Mouse (Mus musculus) urinary bladder, postnatal 14 days (tissue): ENCODE data around the gene Ano6.
"Not testable (repeated sequence)": the region's sequence is repeated elsewhere in the genome, so short reads cannot be mapped to it uniquely, and the experiment has no call there.

Experiments used
- DNase-seq: peaks from one replicate; pipeline ENCODE4 v3.0.0; 2021; ENCODE audit warnings: low spot score

Ano6 gene

GRCm38 (mm10) chr15:95828018-95828646, 37.5 kb downstream of the Ano6 start:
- not testable (repeated sequence) for DNase-seq

DNA sequence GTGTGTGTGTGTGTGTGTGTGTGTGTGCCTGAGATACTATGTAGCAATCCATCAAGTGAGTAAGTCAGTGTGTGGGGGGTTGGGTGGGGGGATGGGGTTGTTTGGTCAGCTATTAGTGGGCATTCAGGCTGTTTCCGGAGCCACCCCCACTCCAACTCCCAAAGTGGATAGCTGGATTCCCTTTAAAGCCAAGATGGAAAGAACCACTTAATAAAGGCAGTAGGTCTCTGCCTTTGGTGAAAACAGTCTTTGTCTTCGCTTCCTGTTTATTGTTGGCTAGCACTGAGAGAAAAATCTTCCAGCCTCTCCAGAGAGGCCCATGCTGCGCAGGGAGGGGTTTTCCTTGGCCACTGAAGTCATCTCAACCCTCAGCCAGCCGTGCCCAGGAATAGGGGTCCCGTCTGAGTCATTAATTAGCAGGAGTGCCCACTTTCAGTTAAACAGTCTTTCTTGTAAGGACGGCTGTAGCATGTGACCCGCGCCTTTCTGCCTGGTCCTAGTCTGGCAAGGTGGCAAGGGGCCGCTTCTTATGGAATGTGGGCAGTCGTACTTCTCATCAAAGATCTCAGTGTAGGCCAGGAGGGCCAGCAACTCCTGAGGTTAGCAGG, 38.1 kb downstream of the Ano6 start:
- DNase-seq, result no peak

DNA sequence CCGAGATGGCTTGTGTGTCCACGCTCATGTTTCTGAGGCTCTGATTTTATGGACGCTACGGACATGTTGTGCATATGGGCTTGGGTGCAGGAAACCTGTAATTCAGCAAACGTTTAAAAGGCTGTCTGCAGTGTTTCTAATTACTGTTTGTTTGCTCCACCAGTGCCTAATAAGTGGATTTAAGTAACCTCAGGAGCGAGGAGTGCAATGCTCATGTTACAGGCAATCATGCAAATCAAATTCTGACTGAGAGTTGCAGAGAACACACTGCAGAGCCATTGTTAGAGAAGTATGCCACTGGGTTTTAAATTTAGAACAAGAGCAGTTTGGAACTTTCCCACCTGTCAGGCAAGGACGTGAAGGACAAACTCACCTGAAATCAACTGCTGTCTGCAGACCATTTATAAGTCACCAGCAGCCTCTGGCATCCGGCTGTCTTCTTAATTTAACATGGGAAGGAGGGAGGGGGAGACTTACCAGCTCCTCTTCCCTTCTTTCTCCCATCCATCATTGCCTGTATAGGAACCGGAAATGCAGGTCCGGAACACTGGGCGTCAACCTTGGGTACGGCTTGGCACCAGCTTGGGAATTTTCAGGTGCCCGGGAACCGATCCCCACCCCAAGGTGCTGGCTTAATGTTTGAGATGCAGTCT, 39.0 kb downstream of the Ano6 start:
- no peak for DNase-seq

- no peak for DNase-seq
Observed at GRCm38 (mm10) chr15:95830206-95830560, 39.5 kb downstream of the Ano6 start.

- no peak for DNase-seq
Observed at GRCm38 (mm10) chr15:95833292-95833691, 42.6 kb downstream of the Ano6 start.

DNA sequence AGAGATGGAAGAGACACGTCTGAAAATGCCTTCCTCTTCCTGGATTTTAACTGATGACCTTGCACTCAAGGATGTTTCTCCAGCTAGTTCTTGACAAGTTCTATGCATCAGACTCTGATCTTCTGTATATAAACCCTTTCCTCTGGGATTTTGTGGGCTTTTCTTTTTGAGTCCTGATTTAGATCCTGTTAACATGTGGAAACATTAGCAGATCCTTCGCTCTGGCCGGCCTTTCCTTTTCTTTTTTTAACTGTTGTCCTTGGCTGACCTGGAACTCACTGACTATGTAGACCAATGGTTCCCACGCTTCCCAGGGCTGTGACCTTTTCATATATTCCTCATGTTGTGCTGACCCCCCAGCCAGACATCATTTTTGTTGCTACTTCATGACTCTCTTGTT, 45.4 kb downstream of the Ano6 start:
- no peak for DNase-seq

DNA sequence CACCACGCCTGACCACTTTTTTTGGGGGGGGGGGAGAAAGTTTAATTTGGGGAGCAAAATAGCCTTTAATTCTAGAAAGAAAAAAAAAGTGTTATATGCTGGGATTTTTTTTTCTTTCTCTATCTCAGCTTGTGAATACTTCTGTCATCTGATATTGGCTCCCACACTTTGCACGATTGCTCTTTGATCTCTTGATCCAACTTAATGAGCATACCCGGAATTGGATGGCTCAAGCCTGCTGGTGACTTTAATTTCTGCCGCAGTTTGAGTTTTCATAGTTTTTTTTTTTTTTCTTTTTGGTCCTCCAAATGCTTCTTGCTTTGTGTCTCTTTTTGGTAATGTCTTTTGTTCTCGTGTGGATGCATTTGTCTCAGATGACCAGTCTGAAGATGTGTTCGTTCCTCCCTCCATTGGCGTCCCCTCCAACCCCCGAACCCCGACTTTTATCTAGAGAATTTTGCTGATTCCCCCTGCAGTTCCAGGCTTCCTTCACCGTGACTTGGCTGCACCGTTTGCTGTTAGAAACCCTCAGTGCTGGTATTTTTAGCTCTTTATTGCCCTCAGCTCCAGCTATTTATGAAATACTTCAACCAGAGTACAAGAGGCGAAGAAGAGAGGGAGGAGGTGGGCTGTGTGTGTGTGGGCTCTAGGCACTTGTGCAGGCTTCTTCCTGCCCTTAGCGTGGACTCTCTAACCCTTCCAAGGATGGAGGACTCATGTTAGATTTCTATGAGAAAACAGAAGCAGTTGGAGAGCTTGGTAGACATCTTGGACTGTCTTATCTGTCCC, 46.2 kb downstream of the Ano6 start:
- DNase-seq, result no peak

- DNase-seq, result no peak
Observed at GRCm38 (mm10) chr15:95837570-95837969, 46.9 kb downstream of the Ano6 start.

DNA sequence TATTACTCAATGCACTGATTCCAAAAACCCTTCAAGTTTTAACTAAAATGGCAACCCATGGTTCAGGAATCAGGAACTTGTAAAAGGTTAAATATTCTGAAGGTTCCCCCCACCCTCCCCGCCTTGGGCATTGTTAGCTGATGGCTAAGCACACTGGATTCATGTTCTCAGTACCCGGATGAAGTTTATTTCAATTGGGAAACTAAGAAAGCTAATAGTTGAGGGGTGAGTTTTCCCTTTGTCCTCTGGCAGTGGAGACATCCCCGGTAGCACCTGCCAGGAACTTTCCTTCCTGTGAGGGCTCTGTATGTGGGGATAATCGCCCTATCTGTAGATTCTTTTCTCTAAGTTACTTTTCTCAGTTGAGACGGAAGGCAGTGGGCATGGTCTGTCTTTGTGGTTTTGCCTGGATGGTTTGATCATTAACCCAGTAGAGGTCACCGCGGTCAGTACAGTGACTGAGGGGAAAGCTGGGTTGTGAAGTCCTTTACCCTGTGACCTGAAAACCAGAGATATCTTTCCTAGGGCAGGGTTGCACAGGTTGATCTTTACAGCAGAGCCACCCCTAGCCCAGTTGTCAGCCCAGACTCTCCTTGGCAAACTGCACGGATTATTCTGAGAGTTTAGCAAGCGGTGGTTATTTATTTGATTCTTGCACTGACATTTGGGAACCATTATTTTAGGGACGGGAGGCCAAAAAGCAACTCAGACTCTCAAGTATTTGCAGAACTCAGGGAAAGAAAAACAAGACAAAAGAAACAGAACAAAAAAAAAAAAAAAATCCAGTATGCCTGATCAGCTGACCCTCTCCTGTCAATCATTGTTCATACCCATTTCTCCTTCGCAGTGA, 47.8 kb downstream of the Ano6 start:
- DNase-seq, result no peak

DNA sequence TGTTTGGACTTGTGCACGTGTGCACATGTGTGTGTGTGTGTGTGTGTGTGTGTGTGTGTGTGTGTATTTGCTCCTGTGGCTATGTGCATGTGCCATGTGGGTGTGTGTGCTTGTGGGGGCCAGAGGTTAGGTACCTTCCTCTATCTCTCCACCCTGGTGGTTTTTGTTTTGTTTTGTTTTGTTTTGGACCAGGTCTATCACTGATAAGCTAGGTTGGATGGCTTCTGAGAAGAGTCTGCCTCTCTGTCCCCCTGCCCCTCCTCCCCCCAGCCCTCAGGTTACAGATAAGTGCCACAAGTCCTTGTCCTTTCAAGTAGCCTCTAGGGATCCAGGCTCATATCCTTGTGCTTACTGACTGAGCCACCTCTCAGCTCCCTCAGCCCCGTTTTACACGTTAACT, 49.1 kb downstream of the Ano6 start:
- no peak for DNase-seq

- DNase-seq, result no peak
Observed at GRCm38 (mm10) chr15:95843183-95843949, 52.7 kb downstream of the Ano6 start.

DNA sequence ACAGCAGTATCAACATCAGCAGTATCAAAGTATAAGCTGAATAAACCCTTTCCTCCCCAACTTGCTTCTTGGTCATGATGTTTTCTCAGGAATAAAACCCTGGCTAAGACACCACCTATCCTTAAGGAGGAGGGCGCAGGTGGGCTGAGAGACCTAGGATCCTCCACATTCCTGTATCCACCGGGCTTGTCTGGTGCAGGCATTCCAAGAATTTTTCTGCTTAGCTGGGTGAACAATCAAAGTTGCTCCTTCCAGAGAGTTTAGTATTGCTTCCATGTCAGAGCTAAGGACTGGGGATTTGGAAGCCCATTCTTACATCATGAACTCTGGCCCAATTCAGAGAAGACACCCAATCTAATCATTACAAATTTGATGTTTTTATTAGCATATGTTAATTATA, 53.8 kb downstream of the Ano6 start:
- no peak for DNase-seq

GRCm38 (mm10) chr15:95846102-95846501, 55.5 kb downstream of the Ano6 start:
- no peak for DNase-seq

- no peak for DNase-seq
Observed at GRCm38 (mm10) chr15:95848493-95849064, 57.9 kb downstream of the Ano6 start.

DNA sequence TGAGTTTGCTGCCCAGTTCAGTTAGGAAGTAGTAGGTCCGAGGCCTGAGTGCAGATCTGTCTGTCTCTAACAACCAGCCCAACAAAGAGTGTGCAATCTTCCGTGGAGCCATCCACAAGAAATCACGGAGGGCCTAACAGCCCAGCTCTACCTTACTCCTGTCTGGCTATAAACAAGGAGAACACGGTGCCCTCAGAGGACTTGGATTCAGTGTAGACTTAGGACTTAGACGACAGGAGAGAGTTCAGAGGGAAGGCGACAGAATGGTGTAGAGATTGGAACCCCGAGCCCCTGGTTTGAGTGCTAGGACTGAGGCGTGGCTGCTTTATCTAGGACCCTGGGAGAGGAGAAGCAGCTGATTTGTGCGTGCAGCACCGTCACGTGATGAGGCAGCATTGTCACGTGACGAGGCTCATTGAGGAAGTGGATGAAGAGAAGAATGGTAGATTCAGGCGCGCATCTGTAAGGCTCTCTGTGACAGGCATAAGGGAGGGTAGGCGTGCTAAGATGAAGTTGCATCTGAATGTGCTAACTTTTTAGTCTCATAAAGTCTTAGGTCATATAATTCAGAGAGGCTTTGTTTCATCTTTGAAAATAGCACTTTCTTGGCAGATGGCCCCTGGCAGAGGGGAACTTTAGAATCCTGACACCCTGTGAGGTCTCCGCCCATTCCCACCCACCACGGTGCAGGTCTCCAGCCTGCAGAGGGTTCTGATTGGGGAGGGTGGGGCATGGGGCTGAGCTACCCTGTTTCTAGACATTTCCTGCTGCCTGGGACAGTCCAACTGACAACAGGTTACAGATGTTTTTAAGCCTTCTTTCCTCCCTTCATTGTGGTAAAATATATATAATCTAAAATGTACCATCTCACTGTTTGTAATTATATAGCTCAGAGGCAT, 59.1 kb downstream of the Ano6 start:
- no peak for DNase-seq

DNA sequence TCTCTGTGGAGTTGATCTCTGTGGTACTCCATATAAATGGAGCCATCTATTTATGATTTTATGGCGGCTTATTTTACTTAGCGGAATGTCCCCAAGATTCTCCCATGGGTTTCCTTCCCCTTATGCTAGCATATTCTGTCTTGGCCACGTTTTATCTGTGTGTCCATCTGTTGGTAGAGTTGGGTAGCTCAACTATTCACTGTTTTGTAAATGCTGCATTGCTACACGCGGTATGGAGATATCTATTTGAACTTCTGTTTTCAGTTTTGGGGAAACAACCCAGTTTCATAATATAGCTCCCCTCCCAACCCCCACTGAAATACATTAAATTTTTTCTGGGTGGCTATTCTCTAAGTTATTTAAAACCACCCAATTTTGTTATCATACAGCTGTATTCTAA, 59.9 kb downstream of the Ano6 start:
- no peak for DNase-seq

GRCm38 (mm10) chr15:95855051-95855844, 64.6 kb downstream of the Ano6 start:
- DNase-seq, result no peak

- no peak for DNase-seq
Observed at GRCm38 (mm10) chr15:95855953-95856352, 65.3 kb downstream of the Ano6 start.
